Mouse (Mus musculus) kidney, postnatal 36 days (tissue): Measurements from ENCODE around the gene Pik3r2.

Source experiments
- DNase-seq, 2 experiments: peaks; one replicate each; pipeline ENCODE4 v3.0.0; 2021 to 2022; ENCODE audit warnings: mixed read lengths in 2 of 2

The Pik3r2 gene

DNA sequence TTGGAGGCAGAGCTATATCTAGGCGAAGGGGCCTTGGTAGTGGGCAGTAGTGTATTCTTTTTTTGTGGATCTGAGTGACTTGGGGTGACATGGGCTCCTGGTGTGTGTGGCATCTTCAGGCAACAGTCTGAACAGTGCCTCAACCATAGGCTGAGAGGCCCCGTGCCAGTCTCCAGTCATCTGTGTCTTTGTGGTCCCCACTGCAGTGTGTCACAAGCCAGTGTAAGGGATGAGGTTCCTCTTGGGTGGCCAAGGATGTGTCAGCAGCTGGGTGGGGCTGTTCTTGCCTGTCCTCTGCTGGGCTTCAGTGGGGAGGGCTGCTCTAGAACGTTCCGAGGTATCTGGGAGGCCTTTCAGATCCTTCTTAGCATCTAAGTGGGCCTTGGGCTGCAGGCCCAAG lies 45.6 kb downstream of the Pik3r2 start:
- DNase-seq: no peak

GRCm38 (mm10) chr8:70729808-70730475 lies 46.6 kb downstream of the Pik3r2 start:
- DNase-seq: peak in 1 of 2 experiments; percentile 52

DNA sequence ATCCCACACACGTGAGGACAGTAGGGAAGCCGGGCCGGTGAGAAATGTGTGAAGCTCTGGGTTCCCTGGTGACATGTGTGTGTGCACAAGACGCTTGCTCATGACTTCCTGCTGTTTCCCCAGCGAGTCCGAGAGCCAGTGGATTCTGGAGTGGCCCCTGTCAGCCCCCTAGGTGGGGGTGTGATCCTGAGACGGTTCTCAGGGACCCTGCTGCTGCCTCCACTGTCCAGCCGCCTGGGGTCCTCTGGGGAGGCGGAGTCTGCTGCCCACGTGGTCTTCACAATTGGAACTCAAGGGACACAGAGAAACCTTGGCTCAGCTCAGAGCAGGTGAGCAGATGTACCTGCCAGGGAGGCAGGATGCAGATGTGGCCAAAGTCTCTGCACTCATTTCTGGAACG lies 49.8 kb downstream of the Pik3r2 start:
- no peak for DNase-seq

DNA sequence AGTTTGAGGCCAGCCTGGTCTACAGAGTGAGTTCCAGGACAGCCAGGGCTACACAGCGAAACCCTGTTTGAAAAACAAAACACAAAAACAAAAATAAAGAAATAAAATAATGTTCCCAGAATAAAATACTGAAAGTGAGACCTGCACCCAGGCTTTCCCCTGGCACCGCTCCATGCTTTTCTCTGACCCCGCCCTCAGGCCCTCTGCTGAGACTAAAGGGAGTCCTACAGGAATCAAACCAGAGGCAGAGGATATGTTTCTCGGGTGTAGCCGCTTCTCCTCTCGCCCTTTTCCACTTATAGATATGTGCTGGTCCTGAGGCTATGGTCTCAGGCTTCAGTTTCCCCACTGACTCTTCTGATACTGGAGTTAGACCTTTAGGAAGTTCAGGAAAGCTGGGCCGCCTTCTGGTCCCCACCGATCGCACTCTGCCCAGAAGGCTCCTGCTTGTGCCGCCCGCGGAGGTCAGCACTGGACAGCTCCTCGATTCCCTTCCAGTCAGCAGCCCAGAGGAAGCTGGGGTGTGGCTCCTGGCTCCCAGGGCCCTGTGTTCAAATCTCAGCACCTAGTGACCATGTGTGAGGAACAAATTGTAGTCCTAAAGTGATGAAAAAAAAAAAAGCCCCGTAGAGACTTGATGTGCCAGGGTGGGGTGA lies 50.6 kb downstream of the Pik3r2 start:
- DNase-seq: peak; percentile 72 to 87

DNA sequence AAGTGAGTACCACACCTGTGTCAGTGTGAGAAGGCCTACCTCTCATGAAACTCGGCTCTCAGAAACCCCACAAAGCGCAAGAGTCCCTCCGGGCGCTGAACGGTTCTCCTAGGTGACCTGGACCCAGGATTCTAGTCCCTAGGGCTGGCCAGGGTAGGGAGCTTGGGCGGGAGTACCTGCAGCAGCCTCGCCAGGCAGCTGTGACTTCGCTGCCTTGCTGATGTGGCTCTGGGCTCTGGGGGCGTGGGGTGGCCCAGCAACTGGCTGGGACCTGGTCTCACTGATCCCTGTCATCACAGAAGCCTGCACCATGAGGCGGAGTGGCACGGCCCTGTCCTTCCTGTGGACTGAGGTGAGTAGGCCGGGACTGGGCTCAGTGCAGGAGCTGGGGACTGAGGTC lies 52.3 kb downstream of the Pik3r2 start:
- peak in 1 of 2 experiments; percentile 55 for DNase-seq

DNA sequence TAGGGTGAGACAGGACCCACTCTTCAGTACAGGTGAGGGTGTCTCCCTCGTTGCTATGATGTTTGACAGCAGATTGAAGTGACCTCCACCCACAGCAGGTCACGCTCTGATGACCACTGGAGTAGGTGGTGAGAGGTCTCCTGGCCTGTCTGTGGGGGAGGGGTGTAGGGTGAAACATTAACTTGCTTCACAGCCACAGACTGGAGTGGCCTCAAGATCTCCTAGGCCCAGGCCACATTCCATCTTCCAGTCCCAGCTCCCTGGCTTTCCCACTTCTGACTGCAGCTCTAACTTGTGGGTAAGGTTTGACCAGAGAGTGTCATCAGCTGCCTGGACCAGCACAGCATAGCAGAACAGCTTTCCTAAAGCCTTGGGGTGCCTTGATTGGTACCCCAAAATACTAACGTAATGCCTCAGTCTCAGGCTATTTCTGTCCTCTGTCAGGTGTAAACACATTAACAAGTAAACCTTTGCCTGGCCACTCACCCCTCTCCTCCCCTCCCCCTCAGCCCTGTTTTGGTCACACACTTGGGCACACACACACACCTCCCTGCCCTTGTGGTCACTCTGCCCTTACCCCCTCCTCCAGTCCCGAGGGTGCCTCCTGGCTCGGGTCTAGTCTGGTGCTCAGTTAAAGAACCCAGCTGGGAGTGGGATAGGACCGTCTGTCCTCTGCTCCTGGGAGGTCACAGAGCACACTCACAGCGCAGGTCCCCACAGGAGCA lies 52.9 kb downstream of the Pik3r2 start, which contains the start of gene Pde4c:
Gene Pde4c, plus strand, starts transcription at position 235 of the 725 bp plus-strand sequence.
- peak; percentile 95 to 98 for DNase-seq

- no peak for DNase-seq
Observed at GRCm38 (mm10) chr8:70721601-70722000, 54.9 kb downstream of the Pik3r2 start.

DNA sequence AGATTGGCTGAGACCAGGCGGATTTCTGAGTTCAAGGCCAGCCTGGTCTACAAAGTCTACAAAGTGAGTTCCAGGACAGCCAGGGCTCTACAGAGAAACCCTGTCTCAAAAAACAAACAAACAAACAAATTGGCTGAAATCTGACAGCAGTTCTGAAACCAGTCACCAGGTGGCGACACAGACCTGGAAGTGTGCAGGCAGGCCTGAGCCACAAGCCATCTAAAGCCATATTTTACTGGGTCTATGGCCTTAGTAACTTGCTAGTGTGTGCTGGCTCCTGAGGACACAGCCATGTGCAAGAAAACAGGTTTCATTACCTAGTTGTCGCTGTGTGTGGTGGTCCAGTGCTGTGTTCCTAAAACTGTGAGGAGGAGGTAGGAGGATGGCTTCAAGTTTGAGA lies 55.8 kb downstream of the Pik3r2 start:
- peak; percentile 80 to 90 for DNase-seq

- peak; percentile 58 to 60 for DNase-seq
Observed at GRCm38 (mm10) chr8:70719796-70720270, 56.7 kb downstream of the Pik3r2 start.

- peak; percentile 72 to 86 for DNase-seq
Observed at GRCm38 (mm10) chr8:70718297-70718696, 58.2 kb downstream of the Pik3r2 start, which contains the start of gene Gm3336. Gene Gm3336 (plus strand): TSS chr8:70718543.
